Mouse (Mus musculus): ENCODE results near the gene Fam43b. TPM values are rescaled to one million over a fixed set of nuclear protein-coding genes. Genes with fewer than 3 reads are reported as not detected.
"Not testable (repeated sequence)": the region's sequence is repeated elsewhere in the genome, so short reads cannot be mapped to it uniquely, and the experiment has no call there.

Fam43b gene
- 11.5 and 15.9 TPM in 2 replicates for polyA plus RNA-seq (2015; fragmentation: Nextera tagmentation; extraction: Ambion mirVana)

- H3K9me3 ChIP-seq (replicated peaks; ENCODE audit: control insufficient read depth, low read length, poor library complexity, severe bottlenecking): no peaks in the 10 kb centered on the region
- peak within 1 kb of the TSS; percentile 17; the same call in 1 of the 2 replicates for H3K27ac ChIP-seq (ENCODE audit: low read length)
- H3K27me3 ChIP-seq (ENCODE audit: control insufficient read depth, insufficient read depth, low read depth, low read length): peaks cover 48% of the 10 kb centered on the region
- peak within 1 kb of the TSS; percentile 88 for H3K4me2 ChIP-seq (ENCODE audit: low read length)
- peak within 1 kb of the TSS; percentile 64 for H3K4me3 ChIP-seq (ENCODE audit: low read depth, low read length)
- H3K9ac ChIP-seq (ENCODE audit: low read depth, low read length): peak within 1 kb of the TSS; percentile 74
- peaks cover 10% of the 10 kb centered on the region; the same call in 1 of the 2 replicates for H3K4me1 ChIP-seq (ENCODE audit: control insufficient read depth, insufficient read depth, low read length)
- peak; percentile 83 for ATAC-seq
- H3K36me3 ChIP-seq (ENCODE audit: control insufficient read depth, insufficient read depth, low read length): no peaks in the 10 kb centered on the region
- WGBS: 1% methylated on average over 46 of the region's 46 CpGs
Measured at GRCm38 (mm10) chr4:138395971-138396645, at the start of gene Fam43b. Gene Fam43b (minus strand): TSS chr4:138396528.

- 6% methylated on average over 5 of the region's 5 CpGs for WGBS
- ATAC-seq: no peak
- Histone ChIP-seq H3K36me3 (ENCODE audit: control insufficient read depth, insufficient read depth, low read length) (peaks cover 13% of the 10 kb centered on the region), H3K27ac (ENCODE audit: low read length) (no peak overlapping the region), H3K4me1 (ENCODE audit: control insufficient read depth, insufficient read depth, low read length) (peaks cover 18% of the 10 kb centered on the region), H3K9me3 (replicated peaks; ENCODE audit: control insufficient read depth, low read length, poor library complexity, severe bottlenecking) (no peaks in the 10 kb centered on the region), H3K27me3 (ENCODE audit: control insufficient read depth, insufficient read depth, low read depth, low read length) (no peaks in the 10 kb centered on the region), H3K4me2 (ENCODE audit: low read length) (no peak overlapping the region), H3K4me3 (ENCODE audit: low read depth, low read length) (no peak overlapping the region), H3K9ac (ENCODE audit: low read depth, low read length) (no peak overlapping the region)
Measured at GRCm38 (mm10) chr4:138444941-138445340, 48.6 kb upstream of the Fam43b start.

GRCm38 (mm10) chr4:138440062-138440461 is 43.7 kb upstream of the Fam43b start:
- Histone ChIP-seq H3K36me3 (ENCODE audit: control insufficient read depth, insufficient read depth, low read length) (peaks cover 33% of the 10 kb centered on the region), H3K27ac (ENCODE audit: low read length) (no peak overlapping the region), H3K4me2 (ENCODE audit: low read length) (no peak overlapping the region), H3K9me3 (replicated peaks; ENCODE audit: control insufficient read depth, low read length, poor library complexity, severe bottlenecking) (no peaks in the 10 kb centered on the region), H3K4me3 (ENCODE audit: low read depth, low read length) (no peak overlapping the region), H3K9ac (ENCODE audit: low read depth, low read length) (no peak overlapping the region), H3K27me3 (ENCODE audit: control insufficient read depth, insufficient read depth, low read depth, low read length) (no peaks in the 10 kb centered on the region), H3K4me1 (ENCODE audit: control insufficient read depth, insufficient read depth, low read length) (peaks cover 9% of the 10 kb centered on the region)
- 85% methylated on average over 3 of the region's 3 CpGs for WGBS
- ATAC-seq: no peak

- H3K9me3 ChIP-seq (replicated peaks; ENCODE audit: control insufficient read depth, low read length, poor library complexity, severe bottlenecking): no peaks in the 10 kb centered on the region
- H3K4me1 ChIP-seq (ENCODE audit: control insufficient read depth, insufficient read depth, low read length): peaks cover 10% of the 10 kb centered on the region
- peak within 1 kb of the TSS; percentile 92 for H3K4me2 ChIP-seq (ENCODE audit: low read length)
- H3K4me3 ChIP-seq (ENCODE audit: low read depth, low read length): peak within 1 kb of the TSS; percentile 82
- peak within 1 kb of the TSS; percentile 82 for H3K9ac ChIP-seq (ENCODE audit: low read depth, low read length)
- peaks cover 18% of the 10 kb centered on the region for H3K36me3 ChIP-seq (ENCODE audit: control insufficient read depth, insufficient read depth, low read length)
- peak within 1 kb of the TSS; percentile 81 for H3K27ac ChIP-seq (ENCODE audit: low read length)
- 1% methylated on average over 64 of the region's 64 CpGs for WGBS
- peak; percentile 87 for ATAC-seq
- peaks cover 4% of the 10 kb centered on the region; the same call in 1 of the 2 replicates for H3K27me3 ChIP-seq (ENCODE audit: control insufficient read depth, insufficient read depth, low read depth, low read length)
Measured at GRCm38 (mm10) chr4:138434347-138435316, 38.3 kb upstream of the Fam43b start, which contains the start of gene Mul1. Gene Mul1 (plus strand): TSS chr4:138434671.

- 60% methylated on average over 8 of the region's 8 CpGs for WGBS
- H3K27ac ChIP-seq (ENCODE audit: low read length): no peak overlapping the region
- H3K36me3 ChIP-seq (ENCODE audit: control insufficient read depth, insufficient read depth, low read length): no peaks in the 10 kb centered on the region
- H3K4me3 ChIP-seq (ENCODE audit: low read depth, low read length): no peak overlapping the region
- no peaks in the 10 kb centered on the region for H3K9me3 ChIP-seq (replicated peaks; ENCODE audit: control insufficient read depth, low read length, poor library complexity, severe bottlenecking)
- H3K4me2 ChIP-seq (ENCODE audit: low read length): no peak overlapping the region
- peaks cover 10% of the 10 kb centered on the region for H3K4me1 ChIP-seq (ENCODE audit: control insufficient read depth, insufficient read depth, low read length)
- ATAC-seq: no peak
- H3K27me3 ChIP-seq (ENCODE audit: control insufficient read depth, insufficient read depth, low read depth, low read length): peaks cover 8% of the 10 kb centered on the region
- H3K9ac ChIP-seq (ENCODE audit: low read depth, low read length): no peak overlapping the region
Measured at GRCm38 (mm10) chr4:138431340-138431739, 35.0 kb upstream of the Fam43b start.

GRCm38 (mm10) chr4:138429778-138430177 is 33.5 kb upstream of the Fam43b start:
- no peaks in the 10 kb centered on the region; the same call in 1 of the 2 replicates for H3K4me1 ChIP-seq (ENCODE audit: control insufficient read depth, insufficient read depth, low read length)
- no peaks in the 10 kb centered on the region for H3K36me3 ChIP-seq (ENCODE audit: control insufficient read depth, insufficient read depth, low read length)
- no peak for ATAC-seq
- H3K4me3 ChIP-seq (ENCODE audit: low read depth, low read length): no peak overlapping the region
- peaks cover 8% of the 10 kb centered on the region for H3K27me3 ChIP-seq (ENCODE audit: control insufficient read depth, insufficient read depth, low read depth, low read length)
- H3K9me3 ChIP-seq (replicated peaks; ENCODE audit: control insufficient read depth, low read length, poor library complexity, severe bottlenecking): no peaks in the 10 kb centered on the region
- 42% methylated on average over 3 of the region's 3 CpGs for WGBS
- H3K9ac ChIP-seq (ENCODE audit: low read depth, low read length): no peak overlapping the region
- no peak overlapping the region for H3K27ac ChIP-seq (ENCODE audit: low read length)
- no peak overlapping the region for H3K4me2 ChIP-seq (ENCODE audit: low read length)

GRCm38 (mm10) chr4:138426778-138427705 is 30.7 kb upstream of the Fam43b start:
- H3K27ac ChIP-seq (ENCODE audit: low read length): no peak overlapping the region
- 42% methylated on average over 22 of the region's 22 CpGs for WGBS
- no peaks in the 10 kb centered on the region for H3K36me3 ChIP-seq (ENCODE audit: control insufficient read depth, insufficient read depth, low read length)
- no peaks in the 10 kb centered on the region for H3K9me3 ChIP-seq (replicated peaks; ENCODE audit: control insufficient read depth, low read length, poor library complexity, severe bottlenecking)
- peaks cover 6% of the 10 kb centered on the region for H3K27me3 ChIP-seq (ENCODE audit: control insufficient read depth, insufficient read depth, low read depth, low read length)
- ATAC-seq: peak; percentile 64; the same call in 1 of the 2 replicates
- no peak overlapping the region for H3K9ac ChIP-seq (ENCODE audit: low read depth, low read length)
- no peaks in the 10 kb centered on the region for H3K4me1 ChIP-seq (ENCODE audit: control insufficient read depth, insufficient read depth, low read length)
- peak overlapping the region; percentile 40 for H3K4me2 ChIP-seq (ENCODE audit: low read length)
- no peak overlapping the region for H3K4me3 ChIP-seq (ENCODE audit: low read depth, low read length)

- ATAC-seq; H3K9ac ChIP-seq (ENCODE audit: low read depth, low read length); H3K36me3 ChIP-seq (ENCODE audit: control insufficient read depth, insufficient read depth, low read length); H3K4me1 ChIP-seq (ENCODE audit: control insufficient read depth, insufficient read depth, low read length); H3K27me3 ChIP-seq (ENCODE audit: control insufficient read depth, insufficient read depth, low read depth, low read length); H3K4me2 ChIP-seq (ENCODE audit: low read length); H3K9me3 ChIP-seq (replicated peaks; ENCODE audit: control insufficient read depth, low read length, poor library complexity, severe bottlenecking); H3K27ac ChIP-seq (ENCODE audit: low read length); H3K4me3 ChIP-seq (ENCODE audit: low read depth, low read length): not testable (repeated sequence)
- WGBS: 88% methylated on average over 14 of the region's 14 CpGs
Measured at GRCm38 (mm10) chr4:138425604-138426003, 29.3 kb upstream of the Fam43b start.

All from midbrain, embryonic 16.5 days (tissue).